In genomic region chr6:30072476-30072875, GRCm38 (mm10) we compare ENCODE assay signal across 15 mouse cellular contexts. TPM values are rescaled to one million over a fixed set of nuclear protein-coding genes. Genes with fewer than 3 reads are reported as not detected.
DNase-seq lines count a peak whose midpoint lies in the region; ATAC-seq and TF ChIP-seq lines count a peak whose summit lies in the region.
"Had no signal": no experiment of that assay in that cellular context is flagged by ENCODE, and none has a peak within 500 bp of the region (broad histone marks: within the 10 kb centered on the region; RNA-seq: fewer than 3 reads in every experiment).

No protein-coding gene starts in this region.

- WGBS in hindbrain, postnatal 0 days, result 85% methylated on average over 3 of the region's 3 CpGs
- 91% methylated on average over 3 of the region's 3 CpGs for WGBS in hindbrain, embryonic 16.5 days
- WGBS in cerebellum, adult 2 months, result 85% methylated on average over 3 of the region's 3 CpGs

- H3K27me3 ChIP-seq in hindbrain, postnatal 0 days (ENCODE audit: insufficient read depth, low read length), result no peaks in the 10 kb centered on the region
- no peaks in the 10 kb centered on the region for H3K27me3 ChIP-seq in hindbrain, embryonic 16.5 days (replicated peaks; ENCODE audit: control insufficient read depth, insufficient read depth, low read length)
- no peaks in the 10 kb centered on the region for H3K27me3 ChIP-seq in cerebellum, adult 2 months (ENCODE audit: control insufficient read depth, insufficient read depth, low read length)
- H3K27me3 ChIP-seq: embryonic facial prominence, embryonic 15.5 days; forebrain, embryonic 13.5 days; limb, embryonic 15.5 days had no signal

- no peaks in the 10 kb centered on the region for H3K9me3 ChIP-seq in hindbrain, postnatal 0 days (ENCODE audit: low read length)
- no peaks in the 10 kb centered on the region for H3K9me3 ChIP-seq in hindbrain, embryonic 16.5 days (ENCODE audit: control insufficient read depth, low read length)
- H3K9me3 ChIP-seq: embryonic facial prominence, embryonic 15.5 days; forebrain, embryonic 13.5 days; heart, embryonic 10.5 days; limb, embryonic 15.5 days had no signal

- no peak overlapping the region for H3K9ac ChIP-seq in hindbrain, postnatal 0 days (replicated peaks; ENCODE audit: low read length)
- no peak overlapping the region for H3K9ac ChIP-seq in hindbrain, embryonic 16.5 days (ENCODE audit: low read depth, low read length)
- H3K9ac ChIP-seq: embryonic facial prominence, embryonic 15.5 days; forebrain, embryonic 13.5 days; limb, embryonic 15.5 days had no signal

- H3K36me3 ChIP-seq in hindbrain, postnatal 0 days (ENCODE audit: insufficient read depth, low read length), result no peaks in the 10 kb centered on the region
- no peaks in the 10 kb centered on the region for H3K36me3 ChIP-seq in hindbrain, embryonic 16.5 days (ENCODE audit: control insufficient read depth, insufficient read depth, low read length)
- H3K36me3 ChIP-seq: embryonic facial prominence, embryonic 15.5 days; heart, embryonic 10.5 days; limb, embryonic 15.5 days had no signal

- H3K4me2 ChIP-seq in hindbrain, postnatal 0 days (ENCODE audit: low read depth, low read length), result no peak overlapping the region
- H3K4me2 ChIP-seq in hindbrain, embryonic 16.5 days (ENCODE audit: low read length), result no peak overlapping the region
- H3K4me2 ChIP-seq: embryonic facial prominence, embryonic 15.5 days; forebrain, embryonic 13.5 days; limb, embryonic 15.5 days had no signal

- no peaks in the 10 kb centered on the region for H3K4me1 ChIP-seq in hindbrain, postnatal 0 days (ENCODE audit: insufficient read depth, low read length)
- no peaks in the 10 kb centered on the region for H3K4me1 ChIP-seq in hindbrain, embryonic 16.5 days (ENCODE audit: control insufficient read depth, insufficient read depth, low read depth, low read length)
- H3K4me1 ChIP-seq in cerebellum, adult 2 months (ENCODE audit: control insufficient read depth, insufficient read depth, low read length), result no peaks in the 10 kb centered on the region
- H3K4me1 ChIP-seq: embryonic facial prominence, embryonic 15.5 days had no signal

- H3K4me3 ChIP-seq in hindbrain, postnatal 0 days (ENCODE audit: low read length), result no peak overlapping the region
- no peak overlapping the region for H3K4me3 ChIP-seq in hindbrain, embryonic 16.5 days (ENCODE audit: low read length)
- no peak overlapping the region for H3K4me3 ChIP-seq in cerebellum, adult 2 months (replicated peaks; ENCODE audit: insufficient read depth, low read depth, low read length)
- H3K4me3 ChIP-seq: embryonic facial prominence, embryonic 15.5 days; forebrain, embryonic 13.5 days; heart, embryonic 10.5 days; limb, embryonic 15.5 days had no signal

- peak; percentile 34 for TF ChIP-seq CTCF in hindbrain, postnatal 0 days (IDR thresholded peaks at IDR 0.05; ENCODE audit: low read depth)
- no peak for TF ChIP-seq CTCF in cerebellum, adult 2 months (IDR thresholded peaks at IDR 0.05; ENCODE audit: borderline replicate concordance, insufficient read depth, low read depth, low read length)

- DNase-seq in hindbrain, postnatal 0 days (ENCODE audit: low spot score), result no peak
- peak; percentile 18 for DNase-seq in lung, postnatal 10 days
- no peak for DNase-seq in lung, postnatal 14 days
- DNase-seq in ZHBTc4 (ENCODE audit: low read depth, low spot score), result peak; percentile 67
- DNase-seq in thymus, postnatal 4 days, result peak; percentile 56
- DNase-seq in layer of hippocampus, adult 11-12 months (ENCODE audit: low spot score), result no peak
- DNase-seq in cerebellum, adult 2 months, result no peak
- DNase-seq: adrenal gland, adult 8-10 months; cerebellum, adult 8-10 months had no signal

- no peak for TF ChIP-seq POLR2A in cerebellum, adult 2 months (IDR thresholded peaks at IDR 0.05; ENCODE audit: borderline replicate concordance, insufficient read depth, low read length)

- no peak for ATAC-seq in hindbrain, postnatal 0 days
- ATAC-seq in hindbrain, embryonic 16.5 days, result no peak
- ATAC-seq: forebrain, embryonic 13.5 days; intestine, embryonic 16.5 days had no signal

- H3K27ac ChIP-seq in hindbrain, postnatal 0 days, result no peak overlapping the region
- no peak overlapping the region for H3K27ac ChIP-seq in hindbrain, embryonic 16.5 days (ENCODE audit: low read depth, low read length)
- no peak overlapping the region for H3K27ac ChIP-seq in cerebellum, adult 2 months (ENCODE audit: insufficient read depth, low read length)
- H3K27ac ChIP-seq: embryonic facial prominence, embryonic 15.5 days; forebrain, embryonic 13.5 days; heart, embryonic 10.5 days; limb, embryonic 15.5 days had no signal

RNA-seq across cellular contexts. Expression of gene Nrf1, which starts 24.7 kb away (rescaled TPM):
- total RNA-seq in hindbrain, postnatal 0 days (2014; rRNA removed), result 71.9 and 77.7 TPM in 2 replicates
- polyA plus RNA-seq in hindbrain, postnatal 0 days (2015; fragmentation: Nextera tagmentation; extraction: Ambion mirVana), result 21.3 and 24.5 TPM in 2 replicates
- polyA plus RNA-seq in hindbrain, embryonic 16.5 days (2015; fragmentation: Nextera tagmentation; extraction: Ambion mirVana), result 28.4 and 35.6 TPM in 2 replicates
- polyA plus RNA-seq in cerebellum, adult 2 months (2012; rRNA removed), result 29.3 and 29.6 TPM in 2 replicates

Comparison
In these comparisons a context has a peak if more than half of its experiments do, and no peak if none do; other contexts are left out.
1. DNase-seq: peak in lung, postnatal 10 days (single experiment), ZHBTc4 (single experiment) and thymus, postnatal 4 days (single experiment); none in hindbrain, postnatal 0 days (single experiment), lung, postnatal 14 days (single experiment), layer of hippocampus, adult 11-12 months (single experiment) and cerebellum, adult 2 months (0 of 2).